Mouse (Mus musculus): ENCODE results near the gene Pigk. TPM values are rescaled to one million over a fixed set of nuclear protein-coding genes. Genes with fewer than 3 reads are reported as not detected.

Gene Pigk
- polyA plus RNA-seq, 1 experiment = 5.8 TPM

- Histone ChIP-seq H3K36me3 (ENCODE audit: control insufficient read depth, insufficient read depth, low read length) (no peaks in the 10 kb centered on the region), H3K4me1 (ENCODE audit: control insufficient read depth, insufficient read depth, insufficient read length) (no peaks in the 10 kb centered on the region), H3K4me3 (ENCODE audit: extremely low read depth, insufficient read depth, insufficient read length) (no peak overlapping the region), H3K27me3 (ENCODE audit: control insufficient read depth, insufficient read depth, low read length) (no peaks in the 10 kb centered on the region), H3K27ac (ENCODE audit: insufficient read depth, low read length) (no peak overlapping the region)
- no peak for DNase-seq (ENCODE audit: low read depth in 1 of 2, low spot score in 2 of 2)
- WGBS = 43% methylated on average over 3 of the region's 3 CpGs
- no peak for TF ChIP-seq POLR2A (IDR thresholded peaks at IDR 0.05; ENCODE audit: low read depth, low read length)
- TF ChIP-seq CTCF (IDR thresholded peaks at IDR 0.05; ENCODE audit: extremely low read depth, insufficient read depth, insufficient read length, insufficient replicate concordance) = no peak
Measured at GRCm38 (mm10) chr3:152831377-152831776, 117.5 kb downstream of the Pigk start.

- no peaks in the 10 kb centered on the region for H3K36me3 ChIP-seq (ENCODE audit: control insufficient read depth, insufficient read depth, low read length)
- WGBS = 94% methylated on average over 9 of the region's 9 CpGs
- no peaks in the 10 kb centered on the region for H3K27me3 ChIP-seq (ENCODE audit: control insufficient read depth, insufficient read depth, low read length)
- TF ChIP-seq CTCF (IDR thresholded peaks at IDR 0.05; ENCODE audit: extremely low read depth, insufficient read depth, insufficient read length, insufficient replicate concordance) (no peak), POLR2A (IDR thresholded peaks at IDR 0.05; ENCODE audit: low read depth, low read length) (no peak)
- DNase-seq (ENCODE audit: low read depth in 1 of 2, low spot score in 2 of 2) = no peak
- no peak overlapping the region for H3K4me3 ChIP-seq (ENCODE audit: extremely low read depth, insufficient read depth, insufficient read length)
- no peaks in the 10 kb centered on the region for H3K4me1 ChIP-seq (ENCODE audit: control insufficient read depth, insufficient read depth, insufficient read length)
- H3K27ac ChIP-seq (ENCODE audit: insufficient read depth, low read length) = no peak overlapping the region
Measured at GRCm38 (mm10) chr3:152831974-152832373, 118.1 kb downstream of the Pigk start.

- DNase-seq (ENCODE audit: low read depth in 1 of 2, low spot score in 2 of 2) = no peak
- H3K4me3 ChIP-seq (ENCODE audit: extremely low read depth, insufficient read depth, insufficient read length) = no peak overlapping the region
- no peaks in the 10 kb centered on the region for H3K4me1 ChIP-seq (ENCODE audit: control insufficient read depth, insufficient read depth, insufficient read length)
- no peak overlapping the region for H3K27ac ChIP-seq (ENCODE audit: insufficient read depth, low read length)
- 92% methylated on average over 4 of the region's 4 CpGs for WGBS
- no peaks in the 10 kb centered on the region for H3K36me3 ChIP-seq (ENCODE audit: control insufficient read depth, insufficient read depth, low read length)
- TF ChIP-seq POLR2A (IDR thresholded peaks at IDR 0.05; ENCODE audit: low read depth, low read length) (no peak), CTCF (IDR thresholded peaks at IDR 0.05; ENCODE audit: extremely low read depth, insufficient read depth, insufficient read length, insufficient replicate concordance) (no peak)
- H3K27me3 ChIP-seq (ENCODE audit: control insufficient read depth, insufficient read depth, low read length) = no peaks in the 10 kb centered on the region
Measured at GRCm38 (mm10) chr3:152832436-152832835, 118.5 kb downstream of the Pigk start.

GRCm38 (mm10) chr3:152837407-152837806, 123.5 kb downstream of the Pigk start:
- Histone ChIP-seq H3K4me1 (ENCODE audit: control insufficient read depth, insufficient read depth, insufficient read length) (no peaks in the 10 kb centered on the region), H3K36me3 (ENCODE audit: control insufficient read depth, insufficient read depth, low read length) (no peaks in the 10 kb centered on the region), H3K27ac (ENCODE audit: insufficient read depth, low read length) (no peak overlapping the region), H3K27me3 (ENCODE audit: control insufficient read depth, insufficient read depth, low read length) (no peaks in the 10 kb centered on the region), H3K4me3 (ENCODE audit: extremely low read depth, insufficient read depth, insufficient read length) (no peak overlapping the region)
- WGBS = 79% methylated on average over 2 of the region's 2 CpGs
- no peak for DNase-seq (ENCODE audit: low read depth in 1 of 2, low spot score in 2 of 2)
- TF ChIP-seq CTCF (IDR thresholded peaks at IDR 0.05; ENCODE audit: extremely low read depth, insufficient read depth, insufficient read length, insufficient replicate concordance) (no peak), POLR2A (IDR thresholded peaks at IDR 0.05; ENCODE audit: low read depth, low read length) (no peak)

- TF ChIP-seq POLR2A (IDR thresholded peaks at IDR 0.05; ENCODE audit: low read depth, low read length) (no peak), CTCF (IDR thresholded peaks at IDR 0.05; ENCODE audit: extremely low read depth, insufficient read depth, insufficient read length, insufficient replicate concordance) (no peak)
- Histone ChIP-seq H3K36me3 (ENCODE audit: control insufficient read depth, insufficient read depth, low read length) (no peaks in the 10 kb centered on the region), H3K4me1 (ENCODE audit: control insufficient read depth, insufficient read depth, insufficient read length) (no peaks in the 10 kb centered on the region), H3K27ac (ENCODE audit: insufficient read depth, low read length) (no peak overlapping the region), H3K4me3 (ENCODE audit: extremely low read depth, insufficient read depth, insufficient read length) (no peak overlapping the region), H3K27me3 (ENCODE audit: control insufficient read depth, insufficient read depth, low read length) (no peaks in the 10 kb centered on the region)
- DNase-seq (ENCODE audit: low read depth in 1 of 2, low spot score in 2 of 2) = no peak
- 93% methylated on average over 1 of the region's 1 CpGs for WGBS
Measured at GRCm38 (mm10) chr3:152837938-152838337, 124.0 kb downstream of the Pigk start.

- TF ChIP-seq CTCF (IDR thresholded peaks at IDR 0.05; ENCODE audit: extremely low read depth, insufficient read depth, insufficient read length, insufficient replicate concordance) (no peak), POLR2A (IDR thresholded peaks at IDR 0.05; ENCODE audit: low read depth, low read length) (no peak)
- Histone ChIP-seq H3K4me3 (ENCODE audit: extremely low read depth, insufficient read depth, insufficient read length) (no peak overlapping the region), H3K4me1 (ENCODE audit: control insufficient read depth, insufficient read depth, insufficient read length) (no peaks in the 10 kb centered on the region), H3K27me3 (ENCODE audit: control insufficient read depth, insufficient read depth, low read length) (no peaks in the 10 kb centered on the region), H3K36me3 (ENCODE audit: control insufficient read depth, insufficient read depth, low read length) (no peaks in the 10 kb centered on the region), H3K27ac (ENCODE audit: insufficient read depth, low read length) (no peak overlapping the region)
- 94% methylated on average over 6 of the region's 6 CpGs for whole genome bisulfite sequencing
- no peak for DNase-seq (ENCODE audit: low read depth in 1 of 2, low spot score in 2 of 2)
Measured at GRCm38 (mm10) chr3:152841264-152841663, 127.4 kb downstream of the Pigk start.

- Histone ChIP-seq H3K4me3 (ENCODE audit: extremely low read depth, insufficient read depth, insufficient read length) (no peak overlapping the region), H3K4me1 (ENCODE audit: control insufficient read depth, insufficient read depth, insufficient read length) (no peaks in the 10 kb centered on the region), H3K27ac (ENCODE audit: insufficient read depth, low read length) (no peak overlapping the region), H3K36me3 (ENCODE audit: control insufficient read depth, insufficient read depth, low read length) (no peaks in the 10 kb centered on the region), H3K27me3 (ENCODE audit: control insufficient read depth, insufficient read depth, low read length) (no peaks in the 10 kb centered on the region)
- DNase-seq (ENCODE audit: low read depth in 1 of 2, low spot score in 2 of 2) = no peak
- 87% methylated on average over 3 of the region's 3 CpGs for WGBS
- TF ChIP-seq POLR2A (IDR thresholded peaks at IDR 0.05; ENCODE audit: low read depth, low read length) (no peak), CTCF (IDR thresholded peaks at IDR 0.05; ENCODE audit: extremely low read depth, insufficient read depth, insufficient read length, insufficient replicate concordance) (no peak)
Measured at GRCm38 (mm10) chr3:152842648-152843047, 128.7 kb downstream of the Pigk start.

All from spleen, adult 2 months (tissue).